Mouse (Mus musculus): ENCODE measurements around the gene Hsd17b1. TPM values are rescaled to one million over a fixed set of nuclear protein-coding genes. Genes with fewer than 3 reads are reported as not detected.

The Hsd17b1 gene
- polyA plus RNA-seq, 1 experiment, result 0.88 TPM

DNA sequence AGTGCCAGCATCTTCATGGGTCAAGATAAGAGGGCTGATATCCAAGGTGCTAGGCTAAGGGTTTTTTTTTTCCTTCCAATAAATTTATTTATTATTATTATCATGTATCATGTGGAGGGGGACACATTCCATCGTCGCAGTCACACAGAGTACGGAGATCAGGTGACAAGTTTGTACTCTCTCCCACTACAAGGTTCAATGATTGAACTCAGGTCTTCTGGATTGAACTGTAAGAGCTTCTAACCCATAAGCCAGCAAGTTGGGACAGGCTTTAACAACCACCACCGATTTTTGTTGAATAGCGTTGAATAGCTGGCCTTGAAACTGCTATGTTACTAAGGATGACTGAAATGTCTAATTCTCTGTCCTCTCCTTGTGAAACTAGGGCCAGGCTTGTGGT, 2.2 kb downstream of the Hsd17b1 start:
- TF ChIP-seq POLR2A (IDR thresholded peaks at IDR 0.05; ENCODE audit: control insufficient read depth, low read depth, low read length) (no peak), CTCF (IDR thresholded peaks at IDR 0.05; ENCODE audit: control insufficient read depth, insufficient read depth, insufficient replicate concordance, low read depth, low read length) (no peak)
- Histone ChIP-seq H3K27me3 (ENCODE audit: control insufficient read depth, insufficient read depth, low read length) (no peaks in the 10 kb centered on the region), H3K4me3 (ENCODE audit: control insufficient read depth, low read depth, low read length) (no peak overlapping the region), H3K36me3 (ENCODE audit: control insufficient read depth, insufficient read depth, low read length) (no peaks in the 10 kb centered on the region; the same call in 1 of the 2 replicates), H3K27ac (ENCODE audit: control insufficient read depth, insufficient read depth, low read depth, low read length) (no peak overlapping the region), H3K4me1 (ENCODE audit: control insufficient read depth, insufficient read depth, low read length) (peaks cover 10% of the 10 kb centered on the region)

DNA sequence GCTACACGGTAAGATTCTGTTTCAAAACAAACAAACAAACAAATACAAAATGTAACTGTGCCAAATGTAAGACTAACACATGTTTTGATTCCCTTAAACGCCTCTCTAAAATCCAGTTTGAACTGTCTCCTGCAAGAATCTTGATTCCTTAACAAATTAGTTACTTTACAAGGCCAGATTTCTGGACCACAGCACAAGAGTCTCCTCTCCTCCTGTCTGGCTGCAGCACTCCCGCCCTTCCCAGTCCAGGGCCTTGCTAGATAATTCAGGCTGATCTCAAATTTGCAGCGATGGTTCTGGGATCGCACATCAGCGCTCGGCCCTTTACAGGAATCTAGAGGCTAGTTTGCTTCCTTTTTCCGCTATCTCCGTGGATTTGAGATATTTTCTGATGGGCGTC, 3.4 kb downstream of the Hsd17b1 start:
- TF ChIP-seq CTCF (IDR thresholded peaks at IDR 0.05; ENCODE audit: control insufficient read depth, insufficient read depth, insufficient replicate concordance, low read depth, low read length), result no peak
- no peak for TF ChIP-seq POLR2A (IDR thresholded peaks at IDR 0.05; ENCODE audit: control insufficient read depth, low read depth, low read length)
- Histone ChIP-seq H3K4me3 (ENCODE audit: control insufficient read depth, low read depth, low read length) (no peak overlapping the region; the same call in 1 of the 2 replicates), H3K27me3 (ENCODE audit: control insufficient read depth, insufficient read depth, low read length) (no peaks in the 10 kb centered on the region), H3K27ac (ENCODE audit: control insufficient read depth, insufficient read depth, low read depth, low read length) (peak overlapping the region; percentile 45; the same call in 1 of the 2 replicates), H3K36me3 (ENCODE audit: control insufficient read depth, insufficient read depth, low read length) (no peaks in the 10 kb centered on the region; the same call in 1 of the 2 replicates), H3K4me1 (ENCODE audit: control insufficient read depth, insufficient read depth, low read length) (peaks cover 11% of the 10 kb centered on the region)

DNA sequence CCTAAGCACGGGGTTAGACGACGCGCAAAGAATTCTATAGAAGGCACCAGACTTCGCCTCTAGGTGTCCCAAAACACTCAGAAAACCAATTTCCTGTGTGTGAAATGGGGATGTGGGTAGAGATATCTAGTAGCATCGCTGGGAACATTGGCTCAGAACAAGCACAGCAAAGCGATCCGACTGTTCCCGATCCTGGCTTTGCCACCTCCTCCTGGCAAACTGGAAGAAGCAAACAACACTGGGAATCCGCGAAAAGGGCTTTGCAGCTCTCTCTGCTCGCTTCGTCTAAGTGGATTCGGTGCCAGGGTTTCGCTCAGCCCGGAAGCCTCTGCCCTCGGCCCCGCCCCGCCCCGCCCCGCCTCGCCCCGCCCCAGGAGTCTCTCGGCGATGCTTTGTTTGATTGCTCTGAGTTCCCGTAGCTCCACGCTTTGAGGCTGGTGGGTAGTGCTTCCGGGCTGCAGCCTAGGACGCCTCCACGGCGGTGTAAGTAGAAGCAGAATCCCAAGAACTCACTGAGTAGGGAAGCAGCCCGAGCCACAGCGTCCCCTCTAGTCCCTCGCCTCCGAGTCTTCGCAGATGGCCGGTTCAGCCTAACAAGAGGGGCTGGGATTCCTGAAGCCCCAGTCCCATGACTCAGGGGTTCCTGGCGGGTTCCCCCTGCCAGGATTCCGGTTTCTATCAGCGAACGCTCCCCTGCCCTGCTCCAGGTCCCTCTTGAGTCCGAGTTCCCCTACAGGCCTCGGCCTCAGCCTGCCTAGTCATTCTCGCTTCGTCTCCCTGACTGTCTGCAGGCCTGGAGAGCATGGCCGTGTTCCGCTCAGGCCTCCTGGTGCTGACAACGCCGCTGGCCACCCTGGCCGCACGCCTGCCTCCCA, 4.2 kb downstream of the Hsd17b1 start, which contains the start of gene Coasy:
TSS of gene Coasy (plus strand) at position 358 of the 875 bp plus-strand sequence.
- no peaks in the 10 kb centered on the region for H3K27me3 ChIP-seq (ENCODE audit: control insufficient read depth, insufficient read depth, low read length)
- peaks cover 12% of the 10 kb centered on the region for H3K4me1 ChIP-seq (ENCODE audit: control insufficient read depth, insufficient read depth, low read length)
- peak within 1 kb of the TSS; percentile 45 for H3K27ac ChIP-seq (ENCODE audit: control insufficient read depth, insufficient read depth, low read depth, low read length)
- TF ChIP-seq CTCF (IDR thresholded peaks at IDR 0.05; ENCODE audit: control insufficient read depth, insufficient read depth, insufficient replicate concordance, low read depth, low read length) (no peak), POLR2A (IDR thresholded peaks at IDR 0.05; ENCODE audit: control insufficient read depth, low read depth, low read length) (peak; percentile 71)
- H3K36me3 ChIP-seq (ENCODE audit: control insufficient read depth, insufficient read depth, low read length), result no peaks in the 10 kb centered on the region
- peak within 1 kb of the TSS; percentile 80 for H3K4me3 ChIP-seq (ENCODE audit: control insufficient read depth, low read depth, low read length)

DNA sequence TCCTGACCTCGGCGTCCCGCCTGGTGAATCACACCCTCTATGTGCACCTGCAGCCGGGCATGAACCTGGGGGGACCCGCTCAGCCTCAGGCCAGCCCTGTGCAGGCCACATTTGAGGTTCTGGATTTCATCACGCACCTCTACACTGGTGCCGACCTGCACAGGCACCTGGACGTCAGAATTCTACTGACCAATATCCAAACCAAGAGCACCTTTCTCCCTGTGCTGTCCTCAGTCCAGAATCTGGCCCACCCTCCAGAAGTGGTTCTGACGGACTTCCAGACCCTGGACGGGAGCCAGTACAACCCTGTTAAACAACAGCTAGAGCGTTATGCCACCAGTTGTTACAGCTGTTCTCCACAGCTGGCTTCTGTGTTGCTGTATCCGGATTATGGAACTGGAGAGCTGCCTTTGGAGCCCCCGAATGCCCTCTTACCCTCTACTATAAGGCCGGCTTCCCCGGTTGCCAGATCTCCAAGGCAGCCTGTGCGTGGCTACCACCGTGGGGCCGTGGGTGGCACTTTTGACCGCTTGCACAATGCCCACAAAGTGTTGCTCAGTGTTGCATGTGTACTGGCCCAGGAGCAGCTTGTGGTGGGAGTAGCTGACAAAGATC, 5.0 kb downstream of the Hsd17b1 start:
- peaks cover 18% of the 10 kb centered on the region for H3K4me1 ChIP-seq (ENCODE audit: control insufficient read depth, insufficient read depth, low read length)
- no peak for TF ChIP-seq POLR2A (IDR thresholded peaks at IDR 0.05; ENCODE audit: control insufficient read depth, low read depth, low read length)
- TF ChIP-seq CTCF (IDR thresholded peaks at IDR 0.05; ENCODE audit: control insufficient read depth, insufficient read depth, insufficient replicate concordance, low read depth, low read length), result no peak
- H3K27ac ChIP-seq (ENCODE audit: control insufficient read depth, insufficient read depth, low read depth, low read length), result peak overlapping the region; percentile 41; the same call in 1 of the 2 replicates
- H3K4me3 ChIP-seq (ENCODE audit: control insufficient read depth, low read depth, low read length), result peak overlapping the region; percentile 80
- H3K36me3 ChIP-seq (ENCODE audit: control insufficient read depth, insufficient read depth, low read length), result no peaks in the 10 kb centered on the region
- no peaks in the 10 kb centered on the region for H3K27me3 ChIP-seq (ENCODE audit: control insufficient read depth, insufficient read depth, low read length)

DNA sequence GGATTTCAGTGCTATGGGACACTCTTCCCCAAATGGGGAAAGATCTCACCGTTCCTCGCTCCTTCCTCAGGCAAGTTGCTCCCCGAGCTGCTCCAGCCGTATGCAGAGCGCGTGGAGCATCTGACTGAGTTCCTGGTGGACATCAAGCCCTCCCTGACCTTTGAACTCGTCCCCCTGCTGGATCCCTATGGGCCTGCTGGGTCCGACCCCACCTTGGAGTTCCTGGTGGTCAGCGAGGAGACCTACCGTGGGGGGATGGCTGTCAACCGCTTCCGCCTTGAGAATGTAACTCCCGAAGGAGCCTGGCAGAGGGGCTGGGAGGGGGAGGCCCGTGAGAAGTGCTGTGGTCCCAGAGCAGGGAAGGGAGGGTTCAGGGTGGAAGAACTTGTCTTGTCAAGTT, 6.0 kb downstream of the Hsd17b1 start:
- no peak overlapping the region for H3K27ac ChIP-seq (ENCODE audit: control insufficient read depth, insufficient read depth, low read depth, low read length)
- TF ChIP-seq POLR2A (IDR thresholded peaks at IDR 0.05; ENCODE audit: control insufficient read depth, low read depth, low read length), result no peak
- no peak for TF ChIP-seq CTCF (IDR thresholded peaks at IDR 0.05; ENCODE audit: control insufficient read depth, insufficient read depth, insufficient replicate concordance, low read depth, low read length)
- H3K4me3 ChIP-seq (ENCODE audit: control insufficient read depth, low read depth, low read length), result no peak overlapping the region
- H3K4me1 ChIP-seq (ENCODE audit: control insufficient read depth, insufficient read depth, low read length), result peaks cover 18% of the 10 kb centered on the region
- no peaks in the 10 kb centered on the region for H3K27me3 ChIP-seq (ENCODE audit: control insufficient read depth, insufficient read depth, low read length)
- H3K36me3 ChIP-seq (ENCODE audit: control insufficient read depth, insufficient read depth, low read length), result no peaks in the 10 kb centered on the region

DNA sequence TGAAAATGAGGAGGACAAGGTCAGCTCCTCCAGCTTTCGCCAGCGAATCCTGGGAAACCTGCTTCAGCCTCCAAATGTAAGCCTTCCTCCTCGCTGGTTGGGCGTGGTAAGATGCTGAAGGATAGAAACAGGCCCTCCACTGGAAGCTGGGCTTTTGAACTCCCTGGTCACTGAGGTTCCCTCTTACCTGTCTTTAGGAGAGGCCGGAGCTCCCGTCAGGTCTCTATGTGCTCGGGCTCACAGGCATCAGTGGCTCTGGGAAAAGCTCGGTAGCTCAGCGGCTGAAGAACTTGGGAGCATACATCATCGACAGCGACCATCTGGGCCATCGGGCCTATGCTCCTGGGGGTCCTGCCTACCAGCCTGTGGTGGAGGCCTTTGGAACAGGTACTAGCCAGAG, 6.6 kb downstream of the Hsd17b1 start:
- no peak overlapping the region for H3K27ac ChIP-seq (ENCODE audit: control insufficient read depth, insufficient read depth, low read depth, low read length)
- peaks cover 16% of the 10 kb centered on the region for H3K4me1 ChIP-seq (ENCODE audit: control insufficient read depth, insufficient read depth, low read length)
- H3K4me3 ChIP-seq (ENCODE audit: control insufficient read depth, low read depth, low read length), result no peak overlapping the region
- no peak for TF ChIP-seq CTCF (IDR thresholded peaks at IDR 0.05; ENCODE audit: control insufficient read depth, insufficient read depth, insufficient replicate concordance, low read depth, low read length)
- TF ChIP-seq POLR2A (IDR thresholded peaks at IDR 0.05; ENCODE audit: control insufficient read depth, low read depth, low read length), result no peak
- no peaks in the 10 kb centered on the region for H3K36me3 ChIP-seq (ENCODE audit: control insufficient read depth, insufficient read depth, low read length)
- H3K27me3 ChIP-seq (ENCODE audit: control insufficient read depth, insufficient read depth, low read length), result no peaks in the 10 kb centered on the region

DNA sequence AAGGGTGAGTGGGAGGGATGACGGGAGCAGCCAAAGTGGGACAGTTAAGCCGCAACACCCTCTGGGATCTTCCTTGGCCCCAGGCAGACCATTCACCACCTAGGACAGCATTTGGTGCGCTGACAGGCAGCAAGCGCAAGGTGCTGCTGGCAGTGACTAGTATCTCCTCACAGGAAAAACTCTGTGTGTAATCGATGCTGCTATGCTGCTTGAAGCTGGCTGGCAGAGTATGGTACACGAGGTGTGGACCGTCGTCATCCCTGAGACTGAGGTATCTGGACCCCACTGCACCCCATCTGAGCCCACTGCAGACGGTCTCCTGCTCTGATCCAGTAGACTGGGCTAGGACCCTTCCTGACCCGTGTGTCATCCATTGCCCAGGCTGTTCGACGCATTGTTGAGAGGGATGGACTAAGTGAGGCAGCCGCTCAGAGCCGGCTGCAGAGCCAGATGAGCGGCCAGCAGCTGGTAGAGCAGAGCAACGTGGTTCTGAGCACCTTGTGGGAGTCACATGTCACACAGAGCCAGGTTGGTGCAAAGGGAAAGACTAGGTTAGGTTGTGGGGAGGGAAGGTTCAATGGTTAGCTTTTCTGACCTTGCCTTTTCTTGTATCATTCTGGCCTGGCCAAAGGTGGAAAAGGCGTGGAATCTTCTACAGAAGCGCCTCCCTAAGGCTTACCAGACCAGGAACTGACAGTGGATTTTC, 7.6 kb downstream of the Hsd17b1 start:
- TF ChIP-seq CTCF (IDR thresholded peaks at IDR 0.05; ENCODE audit: control insufficient read depth, insufficient read depth, insufficient replicate concordance, low read depth, low read length) (no peak), POLR2A (IDR thresholded peaks at IDR 0.05; ENCODE audit: control insufficient read depth, low read depth, low read length) (no peak)
- H3K4me1 ChIP-seq (ENCODE audit: control insufficient read depth, insufficient read depth, low read length), result peaks cover 15% of the 10 kb centered on the region
- H3K27ac ChIP-seq (ENCODE audit: control insufficient read depth, insufficient read depth, low read depth, low read length), result no peak overlapping the region
- H3K27me3 ChIP-seq (ENCODE audit: control insufficient read depth, insufficient read depth, low read length), result no peaks in the 10 kb centered on the region
- no peaks in the 10 kb centered on the region for H3K36me3 ChIP-seq (ENCODE audit: control insufficient read depth, insufficient read depth, low read length)
- H3K4me3 ChIP-seq (ENCODE audit: control insufficient read depth, low read depth, low read length), result no peak overlapping the region
